Mouse (Mus musculus) neural tube, embryonic 15.5 days (tissue): ENCODE data around the gene Vmn2r31. TPM values are rescaled to one million over a fixed set of nuclear protein-coding genes. Genes with fewer than 3 reads are reported as not detected.
"Not testable (repeated sequence)": the region's sequence is repeated elsewhere in the genome, so short reads cannot be mapped to it uniquely, and the experiment has no call there.

Experiments
- ATAC-seq: fragments of 200-750 bp; cut with Nextera tagmentation; 2 replicates; pipeline ENCODE4 v1.8.0; 2017; ENCODE audit warnings: mild to moderate bottlenecking, moderate TSS enrichment, moderate library complexity; ENCODE audit not compliant: low FRiP score
- H3K27ac ChIP-seq: fragments of 300-500 bp; sonication (generic); replicated peaks from 2 replicates; pipeline ENCODE4 v1.5.1; 2015; ENCODE audit warnings: mild to moderate bottlenecking, inconsistent platforms
- H3K27me3 ChIP-seq: fragments of 300-500 bp; sonication (generic); replicated peaks from 2 replicates; pipeline ENCODE4 v1.6.1; 2015; ENCODE audit warnings: inconsistent platforms
- H3K36me3 ChIP-seq: fragments of 300-500 bp; sonication (generic); 2 replicates; pipeline ENCODE4 v1.6.1; 2015; ENCODE audit warnings: inconsistent platforms
- H3K4me1 ChIP-seq: fragments of 300-500 bp; sonication (generic); 2 replicates; pipeline ENCODE4 v1.6.1; 2015; ENCODE audit warnings: inconsistent platforms
- H3K4me2 ChIP-seq: fragments of 300-500 bp; sonication (generic); 2 replicates; pipeline ENCODE4 v1.6.1; 2015; ENCODE audit warnings: inconsistent platforms, mild to moderate bottlenecking, moderate library complexity
- H3K4me3 ChIP-seq: fragments of 300-500 bp; sonication (generic); replicated peaks from 2 replicates; pipeline ENCODE4 v1.5.1; 2015; ENCODE audit warnings: mild to moderate bottlenecking, inconsistent platforms
- H3K9ac ChIP-seq: fragments of 300-500 bp; sonication (generic); replicated peaks from 2 replicates; pipeline ENCODE4 v1.6.1; 2015; ENCODE audit warnings: mild to moderate bottlenecking, inconsistent platforms
- H3K9me3 ChIP-seq: fragments of 300-500 bp; sonication (generic); replicated peaks from 2 replicates; pipeline ENCODE4 v1.6.1; 2016; ENCODE audit warnings: inconsistent platforms
- WGBS: fragments of 180-500 bp; shearing (Covaris S2); methylation state at CpG from one replicate; pipeline ENCODE4 v1.1.7; 2015; ENCODE audit warnings: mixed read lengths; 5-methylcytosine and 5-hydroxymethylcytosine counted together
- polyA plus RNA-seq: library from polyadenylated mRNA; unstranded; fragments of >200 nt; fragmentation: Nextera tagmentation; extraction: Ambion mirVana; gene quantifications from 2 replicates; pipeline ENCODE4 v1.2.1, GENCODE M21; 2015

Gene Vmn2r31
- 0.01 TPM in 1 of 2 replicates, not detected in the other for polyA plus RNA-seq

DNA sequence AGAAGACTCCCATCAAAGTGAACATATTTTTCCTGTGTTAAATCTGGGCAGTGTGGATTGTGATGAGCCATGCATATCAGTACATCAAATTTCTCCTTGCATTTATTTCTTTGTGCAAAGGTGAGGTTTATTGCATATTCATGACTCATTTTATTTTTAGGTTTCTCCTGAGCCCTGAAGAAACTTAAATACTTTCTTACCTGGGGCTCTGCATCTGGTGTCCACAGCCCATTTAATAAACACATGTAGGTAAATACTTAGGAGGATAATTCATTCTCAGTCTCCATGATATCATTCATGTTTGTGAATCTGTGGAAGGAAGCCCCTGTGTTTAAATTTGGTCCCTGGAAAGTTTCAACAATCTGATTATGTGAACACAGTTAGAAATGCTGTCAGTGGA is at the start of gene Vmn2r31:
Vmn2r31 (minus strand) TSS at position 101 of the 400 bp plus-strand sequence.
- not testable (repeated sequence) for H3K9ac ChIP-seq, ATAC-seq, H3K27ac ChIP-seq, H3K9me3 ChIP-seq, H3K4me1 ChIP-seq, H3K27me3 ChIP-seq, H3K4me2 ChIP-seq, H3K36me3 ChIP-seq, H3K4me3 ChIP-seq

- 50% methylated on average over 12 of the region's 12 CpGs for WGBS
- H3K27me3 ChIP-seq, H3K27ac ChIP-seq, H3K4me2 ChIP-seq, ATAC-seq, H3K4me3 ChIP-seq, H3K36me3 ChIP-seq, H3K4me1 ChIP-seq, H3K9me3 ChIP-seq, H3K9ac ChIP-seq: not testable (repeated sequence)
Observed at GRCm38 (mm10) chr7:7374431-7374830, 25.1 kb downstream of the Vmn2r31 start, which contains the start of gene Gm45783. Gene Gm45783 (minus strand): TSS chr7:7374573.

GRCm38 (mm10) chr7:7337509-7337908 is 62.0 kb downstream of the Vmn2r31 start, which contains the start of gene Vmn2r30:
Gene Vmn2r30 (minus strand): TSS chr7:7337609.
- H3K27ac ChIP-seq, H3K4me2 ChIP-seq, H3K9ac ChIP-seq, H3K9me3 ChIP-seq, H3K4me3 ChIP-seq, H3K36me3 ChIP-seq, H3K4me1 ChIP-seq, H3K27me3 ChIP-seq, ATAC-seq: not testable (repeated sequence)
- 63% methylated on average over 1 of the region's 1 CpGs for WGBS

Other genes starting within 250 kb of the Vmn2r31 start
- 2.7 and 3.0 TPM in 2 replicates for gene Zfp418, start 228.4 kb downstream of the Vmn2r31 start, polyA plus RNA-seq
- 8.0 and 8.8 TPM in 2 replicates for gene Zfp772, start 189.7 kb downstream of the Vmn2r31 start, polyA plus RNA-seq
- 1.1 and 2.3 TPM in 2 replicates for gene Vmn2r29, start 152.4 kb downstream of the Vmn2r31 start, polyA plus RNA-seq
- 9.4 and 12.6 TPM in 2 replicates for gene Gm45844, start 121.4 kb downstream of the Vmn2r31 start, polyA plus RNA-seq
- gene Clcn4, start 98.9 kb downstream of the Vmn2r31 start, polyA plus RNA-seq: 168 and 192 TPM in 2 replicates
- gene Vmn2r30, start 62.1 kb downstream of the Vmn2r31 start, polyA plus RNA-seq: not detected in 2 replicates
- not detected in 2 replicates for gene Gm45783, start 25.1 kb downstream of the Vmn2r31 start, polyA plus RNA-seq
- gene Vmn2r32, start 80.3 kb upstream of the Vmn2r31 start, polyA plus RNA-seq: not detected in 2 replicates
- gene Vmn2r33, start 167.1 kb upstream of the Vmn2r31 start, polyA plus RNA-seq: not detected in 2 replicates